7 mouse cellular contexts compared by ENCODE assay signal in genomic region chr2:152048003-152048980, GRCm38 (mm10). TPM values are rescaled to one million over a fixed set of nuclear protein-coding genes. Genes with fewer than 3 reads are reported as not detected.
A peak's percentile ranks its signal among the peaks of the same experiment; 100 is the strongest.
DNase-seq lines count a peak whose midpoint lies in the region; ATAC-seq and TF ChIP-seq lines count a peak whose summit lies in the region.

No protein-coding gene starts in this region.

- no peaks in the 10 kb centered on the region for H3K36me3 ChIP-seq in lung, embryonic 14.5 days (ENCODE audit: insufficient read depth)
- no peaks in the 10 kb centered on the region for H3K36me3 ChIP-seq in embryonic facial prominence, embryonic 13.5 days
- no peaks in the 10 kb centered on the region for H3K36me3 ChIP-seq in hindbrain, embryonic 15.5 days
- no peaks in the 10 kb centered on the region for H3K36me3 ChIP-seq in midbrain, embryonic 16.5 days (ENCODE audit: control insufficient read depth, insufficient read depth, low read length)

- peak overlapping the region; percentile 95 for H3K4me2 ChIP-seq in lung, embryonic 14.5 days
- H3K4me2 ChIP-seq in embryonic facial prominence, embryonic 13.5 days, result peak overlapping the region; percentile 99
- peak overlapping the region; percentile 97 for H3K4me2 ChIP-seq in hindbrain, embryonic 15.5 days
- H3K4me2 ChIP-seq in midbrain, embryonic 16.5 days (ENCODE audit: low read length), result peak overlapping the region; percentile 96

- H3K27me3 ChIP-seq in lung, embryonic 14.5 days (ENCODE audit: insufficient read depth, low read length), result peaks cover 54% of the 10 kb centered on the region
- H3K27me3 ChIP-seq in embryonic facial prominence, embryonic 13.5 days, result peaks cover 88% of the 10 kb centered on the region
- no peaks in the 10 kb centered on the region; the same call in 1 of the 2 replicates for H3K27me3 ChIP-seq in hindbrain, embryonic 15.5 days
- H3K27me3 ChIP-seq in midbrain, embryonic 16.5 days (ENCODE audit: control insufficient read depth, insufficient read depth, low read depth, low read length), result no peaks in the 10 kb centered on the region

- no peaks in the 10 kb centered on the region for H3K9me3 ChIP-seq in lung, embryonic 14.5 days (ENCODE audit: low read depth, low read length)
- no peaks in the 10 kb centered on the region for H3K9me3 ChIP-seq in embryonic facial prominence, embryonic 13.5 days
- H3K9me3 ChIP-seq in hindbrain, embryonic 15.5 days, result no peaks in the 10 kb centered on the region
- no peaks in the 10 kb centered on the region for H3K9me3 ChIP-seq in midbrain, embryonic 16.5 days (replicated peaks; ENCODE audit: control insufficient read depth, low read length, poor library complexity, severe bottlenecking)

- peak; percentile 35 for DNase-seq in lung, embryonic 14.5 days
- DNase-seq in lung, postnatal 4 days, result no peak
- no peak for DNase-seq in spleen, adult 18-20 months
- DNase-seq in gastrocnemius, postnatal 25 days, result no peak

- under 1% methylated on average over 81 of the region's 82 CpGs for WGBS in lung, embryonic 14.5 days
- under 1% methylated on average over 54 of the region's 82 CpGs for whole genome bisulfite sequencing in embryonic facial prominence, embryonic 13.5 days
- whole genome bisulfite sequencing in hindbrain, embryonic 15.5 days, result 1% methylated on average over 31 of the region's 82 CpGs
- WGBS in midbrain, embryonic 16.5 days, result 1% methylated on average over 52 of the region's 82 CpGs

- peak overlapping the region; percentile 48 for H3K9ac ChIP-seq in lung, embryonic 14.5 days
- peak overlapping the region; percentile 77 for H3K9ac ChIP-seq in embryonic facial prominence, embryonic 13.5 days
- peak overlapping the region; percentile 53 for H3K9ac ChIP-seq in hindbrain, embryonic 15.5 days
- peak overlapping the region; percentile 81 for H3K9ac ChIP-seq in midbrain, embryonic 16.5 days (ENCODE audit: low read depth, low read length)

- ATAC-seq in lung, embryonic 14.5 days (ENCODE audit: insufficient read depth), result peak; percentile 42; the same call in 1 of the 2 replicates
- 0 out of 2 replicates have a peak, but pooled peaks have one; percentile 30 for ATAC-seq in embryonic facial prominence, embryonic 13.5 days (ENCODE audit: insufficient number of reproducible peaks, insufficient read depth, low FRiP score, low TSS enrichment, low read depth)
- peak; percentile 32; the same call in 1 of the 2 replicates for ATAC-seq in hindbrain, embryonic 15.5 days (ENCODE audit: low FRiP score, low read depth)
- peak; percentile 26 for ATAC-seq in midbrain, embryonic 16.5 days

- H3K4me3 ChIP-seq in lung, embryonic 14.5 days (ENCODE audit: low read depth, low read length), result peak overlapping the region; percentile 49
- H3K4me3 ChIP-seq in embryonic facial prominence, embryonic 13.5 days, result peak overlapping the region; percentile 55
- peak overlapping the region; percentile 53 for H3K4me3 ChIP-seq in hindbrain, embryonic 15.5 days
- H3K4me3 ChIP-seq in midbrain, embryonic 16.5 days (ENCODE audit: low read depth, low read length), result peak overlapping the region; percentile 55

- no peaks in the 10 kb centered on the region for H3K4me1 ChIP-seq in lung, embryonic 14.5 days (ENCODE audit: insufficient read depth)
- peaks cover 24% of the 10 kb centered on the region for H3K4me1 ChIP-seq in embryonic facial prominence, embryonic 13.5 days
- peaks cover 49% of the 10 kb centered on the region for H3K4me1 ChIP-seq in hindbrain, embryonic 15.5 days (replicated peaks)
- peaks cover 34% of the 10 kb centered on the region for H3K4me1 ChIP-seq in midbrain, embryonic 16.5 days (ENCODE audit: control insufficient read depth, insufficient read depth, low read length)

- H3K27ac ChIP-seq in lung, embryonic 14.5 days (ENCODE audit: low read depth), result no peak overlapping the region
- H3K27ac ChIP-seq in embryonic facial prominence, embryonic 13.5 days, result no peak overlapping the region
- peak overlapping the region; percentile 75 for H3K27ac ChIP-seq in hindbrain, embryonic 15.5 days (replicated peaks)
- peak overlapping the region; percentile 63 for H3K27ac ChIP-seq in midbrain, embryonic 16.5 days (ENCODE audit: low read length)

- no peak for TF ChIP-seq CTCF in lung, embryonic 14.5 days (IDR thresholded peaks at IDR 0.05; ENCODE audit: low read depth)

RNA-seq across cellular contexts. Expression of gene Scrt2, which starts 33.0 kb away (rescaled TPM):
- not detected in 2 replicates for polyA plus RNA-seq in lung, embryonic 14.5 days (2014; fragmentation: Nextera tagmentation; extraction: Ambion mirVana)
- 0.12 and 0.17 TPM in 2 replicates for polyA plus RNA-seq in embryonic facial prominence, embryonic 13.5 days (2015; fragmentation: Nextera tagmentation; extraction: Ambion mirVana)
- polyA plus RNA-seq in hindbrain, embryonic 15.5 days (2015; fragmentation: Nextera tagmentation; extraction: Ambion mirVana), result 10.8 and 11.1 TPM in 2 replicates
- 5.8 and 7.7 TPM in 2 replicates for polyA plus RNA-seq in midbrain, embryonic 16.5 days (2015; fragmentation: Nextera tagmentation; extraction: Ambion mirVana)
- total RNA-seq in gastrocnemius, postnatal 25 days (2021), result not detected

RNA-seq across cellular contexts. Expression of gene Slc52a3, which starts 52.0 kb away (rescaled TPM):
- polyA plus RNA-seq in lung, embryonic 14.5 days (2014; fragmentation: Nextera tagmentation; extraction: Ambion mirVana), result 0.72 and 1.5 TPM in 2 replicates
- polyA plus RNA-seq in embryonic facial prominence, embryonic 13.5 days (2015; fragmentation: Nextera tagmentation; extraction: Ambion mirVana), result 1.4 and 2.2 TPM in 2 replicates
- polyA plus RNA-seq in hindbrain, embryonic 15.5 days (2015; fragmentation: Nextera tagmentation; extraction: Ambion mirVana), result 1.4 and 1.7 TPM in 2 replicates
- 1.0 and 1.4 TPM in 2 replicates for polyA plus RNA-seq in midbrain, embryonic 16.5 days (2015; fragmentation: Nextera tagmentation; extraction: Ambion mirVana)
- total RNA-seq in gastrocnemius, postnatal 25 days (2021), result under 1 TPM; 0.94 to 1.00 TPM

RNA-seq across cellular contexts. Expression of gene Srxn1, which starts 57.0 kb away (rescaled TPM):
- polyA plus RNA-seq in lung, embryonic 14.5 days (2014; fragmentation: Nextera tagmentation; extraction: Ambion mirVana), result 5.6 and 6.6 TPM in 2 replicates
- 9.7 and 10.6 TPM in 2 replicates for polyA plus RNA-seq in embryonic facial prominence, embryonic 13.5 days (2015; fragmentation: Nextera tagmentation; extraction: Ambion mirVana)
- polyA plus RNA-seq in hindbrain, embryonic 15.5 days (2015; fragmentation: Nextera tagmentation; extraction: Ambion mirVana), result 24.4 and 24.7 TPM in 2 replicates
- polyA plus RNA-seq in midbrain, embryonic 16.5 days (2015; fragmentation: Nextera tagmentation; extraction: Ambion mirVana), result 21.8 and 25.4 TPM in 2 replicates
- 10 to 100 TPM; 18.8 to 24.8 TPM for total RNA-seq in gastrocnemius, postnatal 25 days (2021)

Comparison
In these comparisons a context has a peak if more than half of its experiments do, and no peak if none do; other contexts are left out.
1. H3K27ac ChIP-seq: peak in hindbrain, embryonic 15.5 days (single experiment) and midbrain, embryonic 16.5 days (single experiment); none in lung, embryonic 14.5 days (single experiment) and embryonic facial prominence, embryonic 13.5 days (single experiment).
2. Peak in every context shown above with its lines, with median percentiles within 50 percentile points of each other: ATAC-seq, H3K4me2 ChIP-seq, H3K4me3 ChIP-seq and H3K9ac ChIP-seq.